Mouse (Mus musculus) E14TG2a.4 (cell line): ENCODE data around the gene Ptpn13.

Experiments used
- CTCF ChIP-seq: conservative IDR thresholded peaks from 2 replicates; pipeline ENCODE4 v1.5.1; 2014; ENCODE audit warnings: low read length
- NANOG ChIP-seq: IDR thresholded peaks from 2 replicates; pipeline ENCODE4 v1.6.1; 2014; ENCODE audit warnings: borderline replicate concordance, low read length, mixed read lengths
- POU5F1 ChIP-seq: IDR thresholded peaks from 2 replicates; pipeline ENCODE4 v1.6.1; 2014; ENCODE audit warnings: low read length, borderline replicate concordance

DNA sequence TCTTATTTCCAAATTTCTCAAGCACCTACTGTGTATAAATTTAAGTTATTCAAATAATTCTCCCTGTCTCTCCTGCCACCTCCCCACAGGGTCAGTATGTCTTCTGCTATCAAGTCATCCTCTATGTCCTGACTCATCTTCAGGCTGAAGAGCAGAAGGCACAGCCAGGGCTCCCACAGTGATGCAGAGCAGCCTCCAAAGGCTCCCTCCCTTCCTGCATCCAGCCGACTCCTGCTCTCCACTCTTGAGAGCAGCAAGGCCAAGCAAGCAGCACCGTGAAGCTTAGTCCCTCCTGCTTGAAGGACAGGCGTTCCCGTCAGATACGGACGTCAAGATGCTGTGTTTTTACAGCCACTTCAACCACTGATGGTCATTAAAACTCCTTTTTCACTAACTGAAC lies 172.6 kb downstream of the Ptpn13 start:
- TF ChIP-seq CTCF (no peak), POU5F1 (no peak), NANOG (no peak)
